Mouse (Mus musculus) limb, embryonic 15.5 days (tissue): ENCODE data around the gene Ric1. TPM values are rescaled to one million over a fixed set of nuclear protein-coding genes. Genes with fewer than 3 reads are reported as not detected.
"Not testable (repeated sequence)": the region's sequence is repeated elsewhere in the genome, so short reads cannot be mapped to it uniquely, and the experiment has no call there.

ENCODE experiments used
- ATAC-seq: fragments of 200-750 bp; cut with Nextera tagmentation; 2 replicates; pipeline ENCODE4 v1.8.0; 2017; ENCODE audit warnings: low read depth, moderate TSS enrichment; ENCODE audit not compliant: insufficient number of reproducible peaks, low FRiP score, low TSS enrichment
- H3K27ac ChIP-seq: fragments of 300-500 bp; sonication (generic); 2 replicates; pipeline ENCODE4 v1.5.1; 2015; ENCODE audit warnings: moderate library complexity, mild to moderate bottlenecking, inconsistent platforms
- H3K27me3 ChIP-seq: fragments of 300-500 bp; sonication (generic); 2 replicates; pipeline ENCODE4 v1.6.1; 2015; ENCODE audit warnings: inconsistent platforms
- H3K36me3 ChIP-seq: fragments of 300-500 bp; sonication (generic); 2 replicates; pipeline ENCODE4 v1.6.1; 2015; ENCODE audit warnings: inconsistent platforms
- H3K4me1 ChIP-seq: fragments of 300-500 bp; sonication (generic); 2 replicates; pipeline ENCODE4 v1.6.1; 2015; ENCODE audit warnings: inconsistent platforms
- H3K4me2 ChIP-seq: fragments of 300-500 bp; sonication (generic); 2 replicates; pipeline ENCODE4 v1.6.1; 2015; ENCODE audit warnings: mild to moderate bottlenecking, inconsistent platforms
- H3K4me3 ChIP-seq: fragments of 300-500 bp; sonication (generic); 2 replicates; pipeline ENCODE4 v1.5.1; 2015; ENCODE audit warnings: mild to moderate bottlenecking, inconsistent platforms
- H3K9ac ChIP-seq: fragments of 300-500 bp; sonication (generic); 2 replicates; pipeline ENCODE4 v1.6.1; 2015; ENCODE audit warnings: inconsistent platforms
- H3K9me3 ChIP-seq: fragments of 300-500 bp; sonication (generic); 2 replicates; pipeline ENCODE4 v1.6.1; 2016; ENCODE audit warnings: inconsistent platforms
- WGBS: fragments of 180-500 bp; shearing (Covaris S2); methylation state at CpG from one replicate; pipeline ENCODE4 v1.1.7; 2015; 5-methylcytosine and 5-hydroxymethylcytosine counted together
- polyA plus RNA-seq: library from polyadenylated mRNA; unstranded; fragments of >200 nt; fragmentation: Nextera tagmentation; extraction: Ambion mirVana; gene quantifications from 2 replicates; pipeline ENCODE4 v1.2.1, GENCODE M21; 2015

Gene Ric1
- polyA plus RNA-seq, 1 experiment from 2014 or later, result 19.8 TPM

GRCm38 (mm10) chr19:29542256-29542970 lies 20.3 kb downstream of the Ric1 start:
- Histone ChIP-seq H3K4me1 (no peaks in the 10 kb centered on the region), H3K4me3 (no peak overlapping the region), H3K27me3 (no peaks in the 10 kb centered on the region), H3K9me3 (no peaks in the 10 kb centered on the region), H3K36me3 (0 out of 2 replicates have a peak, but pooled peaks cover 3% of the 10 kb centered on the region), H3K4me2 (no peak overlapping the region), H3K9ac (no peak overlapping the region), H3K27ac (0 out of 2 replicates have a peak overlapping the region, but pooled peaks have one; percentile 33)
- no peak for ATAC-seq
- 50% methylated on average over 8 of the region's 8 CpGs for WGBS

DNA sequence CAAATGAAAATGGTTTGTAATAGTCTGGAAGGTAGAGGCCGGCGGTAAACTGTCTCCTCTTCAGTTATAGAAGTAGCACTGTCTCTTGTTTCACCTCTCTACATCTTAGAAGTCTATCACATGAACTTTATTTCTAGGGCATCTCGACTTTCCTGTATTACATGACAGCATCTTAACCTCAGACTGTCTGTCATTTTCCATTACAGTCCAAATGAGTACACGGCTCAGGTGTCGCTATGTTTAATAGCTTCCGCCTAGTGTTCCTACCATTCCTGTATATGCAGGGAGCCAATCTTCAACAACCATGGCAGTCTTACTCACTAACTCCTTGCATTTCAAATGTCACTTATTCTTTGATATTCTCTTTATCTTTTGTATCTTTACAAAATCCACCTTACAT lies 21.9 kb downstream of the Ric1 start:
- no peaks in the 10 kb centered on the region for H3K9me3 ChIP-seq
- no peaks in the 10 kb centered on the region for H3K27me3 ChIP-seq
- H3K4me2 ChIP-seq, result no peak overlapping the region
- H3K36me3 ChIP-seq, result 0 out of 2 replicates have a peak, but pooled peaks cover 3% of the 10 kb centered on the region
- 87% methylated on average over 6 of the region's 6 CpGs for WGBS
- no peak overlapping the region for H3K4me3 ChIP-seq
- H3K4me1 ChIP-seq, result no peaks in the 10 kb centered on the region
- no peak overlapping the region for H3K27ac ChIP-seq
- H3K9ac ChIP-seq, result no peak overlapping the region
- ATAC-seq, result no peak

DNA sequence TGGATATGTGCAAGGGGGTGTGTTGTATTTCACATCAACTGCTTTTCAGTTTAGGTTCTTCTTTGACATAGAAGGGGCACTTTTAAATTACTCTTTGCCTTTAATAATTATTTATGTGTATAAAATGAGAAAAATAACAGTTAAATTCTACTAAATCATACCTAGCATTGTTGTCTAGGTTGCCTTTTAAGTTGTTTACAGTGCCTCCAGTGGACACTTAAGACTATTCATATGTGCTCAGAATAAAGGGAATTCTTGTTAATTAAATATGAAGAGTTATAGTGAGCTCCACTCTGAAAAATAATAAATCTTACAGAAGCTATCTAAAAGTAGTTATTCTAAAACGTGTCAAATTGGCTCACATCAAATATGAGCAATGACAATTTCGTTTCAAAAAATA lies 28.5 kb downstream of the Ric1 start:
- Histone ChIP-seq H3K27ac (no peak overlapping the region), H3K36me3 (no peaks in the 10 kb centered on the region), H3K4me2 (no peak overlapping the region), H3K9ac (no peak overlapping the region), H3K27me3 (no peaks in the 10 kb centered on the region), H3K4me1 (no peaks in the 10 kb centered on the region), H3K4me3 (no peak overlapping the region), H3K9me3 (no peaks in the 10 kb centered on the region)
- no peak for ATAC-seq
- WGBS, result 82% methylated on average over 2 of the region's 2 CpGs

DNA sequence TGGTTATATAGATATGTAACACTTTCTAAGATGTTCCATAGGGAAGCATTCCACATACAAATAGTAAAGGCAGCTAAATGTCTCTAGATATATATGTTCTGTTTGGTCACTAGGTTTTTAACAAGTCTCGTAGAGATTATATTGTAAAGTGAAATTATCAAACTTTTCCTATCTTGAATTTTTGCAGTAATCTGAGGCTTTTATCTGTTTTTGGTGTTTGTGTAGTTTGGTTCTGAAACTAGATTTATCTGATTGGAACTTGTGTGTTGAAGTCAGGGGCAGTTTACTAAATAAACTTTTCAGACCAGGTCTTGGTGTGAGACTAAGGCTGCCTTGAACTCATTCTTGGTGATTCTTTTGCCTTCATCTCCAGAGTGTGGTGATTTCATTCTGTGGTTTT lies 29.0 kb downstream of the Ric1 start:
- no peaks in the 10 kb centered on the region for H3K36me3 ChIP-seq
- H3K9me3 ChIP-seq, result no peaks in the 10 kb centered on the region
- no peak overlapping the region for H3K4me2 ChIP-seq
- H3K27me3 ChIP-seq, result no peaks in the 10 kb centered on the region
- H3K27ac ChIP-seq, result no peak overlapping the region
- H3K4me1 ChIP-seq, result no peaks in the 10 kb centered on the region
- no peak overlapping the region for H3K9ac ChIP-seq
- 89% methylated on average over 1 of the region's 1 CpGs for WGBS
- ATAC-seq, result no peak
- H3K4me3 ChIP-seq, result no peak overlapping the region

DNA sequence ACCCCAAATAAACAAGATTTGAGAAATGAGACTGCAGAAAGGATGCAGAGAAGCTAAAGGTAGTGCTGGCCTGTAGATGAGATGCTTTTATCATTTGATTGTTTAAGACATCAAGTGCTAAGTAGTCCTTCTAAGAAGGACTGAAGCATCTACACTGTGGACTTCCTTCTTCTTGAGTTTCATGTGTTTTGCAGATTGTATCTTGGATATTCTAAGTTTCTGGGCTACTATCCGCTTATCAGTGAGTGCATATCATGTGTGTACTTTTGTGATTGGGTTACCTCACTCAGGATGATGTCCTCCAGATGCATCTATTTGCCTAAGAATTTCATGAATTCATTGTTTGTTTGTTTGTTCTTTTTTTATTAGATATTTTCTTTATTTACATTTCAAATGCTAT lies 29.9 kb downstream of the Ric1 start:
- not testable (repeated sequence) for H3K27me3 ChIP-seq, H3K4me2 ChIP-seq, H3K9ac ChIP-seq, H3K36me3 ChIP-seq, ATAC-seq, H3K27ac ChIP-seq, H3K9me3 ChIP-seq, H3K4me3 ChIP-seq, H3K4me1 ChIP-seq
- WGBS, result 95% methylated on average over 1 of the region's 1 CpGs

- not testable (repeated sequence) for H3K4me2 ChIP-seq, H3K9me3 ChIP-seq, H3K36me3 ChIP-seq, ATAC-seq, H3K4me1 ChIP-seq, H3K27ac ChIP-seq, H3K4me3 ChIP-seq, H3K9ac ChIP-seq, H3K27me3 ChIP-seq
- WGBS, result 91% methylated on average over 7 of the region's 7 CpGs
Measured at GRCm38 (mm10) chr19:29557171-29557845, 35.2 kb downstream of the Ric1 start.

DNA sequence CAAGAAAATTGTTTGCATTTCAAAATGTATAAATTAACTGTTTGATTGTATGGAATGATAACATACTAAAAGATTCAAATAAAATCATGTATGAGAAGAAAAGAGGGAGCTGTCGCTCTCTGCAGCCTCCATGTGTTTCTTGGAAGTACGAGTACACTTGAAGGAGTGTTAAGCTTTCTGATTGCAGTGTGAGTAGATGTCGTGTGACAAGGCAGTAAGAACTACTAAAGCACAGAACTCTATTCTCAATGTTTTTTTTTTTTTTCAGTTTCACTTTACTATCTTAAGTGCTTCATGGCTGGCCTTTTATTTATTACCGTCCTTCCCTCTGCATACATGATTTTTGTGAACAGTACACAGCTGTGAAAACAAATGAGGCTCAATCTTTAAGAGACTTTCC lies 40.1 kb downstream of the Ric1 start:
- WGBS, result 78% methylated on average over 4 of the region's 4 CpGs
- Histone ChIP-seq H3K9me3 (no peaks in the 10 kb centered on the region), H3K4me1 (no peaks in the 10 kb centered on the region), H3K27ac (no peak overlapping the region), H3K4me3 (no peak overlapping the region), H3K36me3 (peaks cover 5% of the 10 kb centered on the region; the same call in 1 of the 2 replicates), H3K4me2 (no peak overlapping the region), H3K27me3 (no peaks in the 10 kb centered on the region), H3K9ac (no peak overlapping the region)
- ATAC-seq, result no peak

- H3K4me1 ChIP-seq, result no peaks in the 10 kb centered on the region
- H3K27ac ChIP-seq, result no peak overlapping the region
- H3K9ac ChIP-seq, result no peak overlapping the region
- H3K4me2 ChIP-seq, result no peak overlapping the region
- no peak overlapping the region for H3K4me3 ChIP-seq
- 69% methylated on average over 3 of the region's 3 CpGs for WGBS
- no peak for ATAC-seq
- H3K27me3 ChIP-seq, result no peaks in the 10 kb centered on the region
- peaks cover 5% of the 10 kb centered on the region; the same call in 1 of the 2 replicates for H3K36me3 ChIP-seq
- H3K9me3 ChIP-seq, result no peaks in the 10 kb centered on the region
Measured at GRCm38 (mm10) chr19:29562603-29563002, 40.5 kb downstream of the Ric1 start.

- H3K27me3 ChIP-seq, result no peaks in the 10 kb centered on the region
- H3K4me3 ChIP-seq, result no peak overlapping the region
- no peaks in the 10 kb centered on the region for H3K4me1 ChIP-seq
- WGBS, result 58% methylated on average over 7 of the region's 7 CpGs
- ATAC-seq, result no peak
- no peak overlapping the region for H3K4me2 ChIP-seq
- no peak overlapping the region for H3K27ac ChIP-seq
- H3K36me3 ChIP-seq, result peaks cover 8% of the 10 kb centered on the region; the same call in 1 of the 2 replicates
- no peaks in the 10 kb centered on the region for H3K9me3 ChIP-seq
- H3K9ac ChIP-seq, result no peak overlapping the region
Measured at GRCm38 (mm10) chr19:29563258-29563779, 41.2 kb downstream of the Ric1 start.

DNA sequence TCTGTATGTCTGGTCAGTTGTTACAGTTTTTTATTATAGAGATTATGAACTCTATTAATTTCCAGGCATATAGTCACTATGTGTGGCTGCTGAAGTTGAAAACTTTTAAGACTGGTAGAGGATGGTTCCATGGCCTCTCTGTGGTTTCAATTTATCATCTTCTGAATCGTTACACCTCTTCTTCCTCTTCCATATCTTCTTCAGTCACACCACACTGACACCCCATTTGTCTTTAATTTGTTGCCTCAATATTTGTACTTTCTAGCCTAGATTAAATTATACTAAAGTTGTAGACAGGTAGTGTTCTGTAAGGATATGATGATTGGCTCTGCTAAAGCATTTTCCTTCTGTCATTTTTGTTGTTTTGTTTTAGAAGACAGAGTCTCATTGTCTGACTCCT lies 44.4 kb downstream of the Ric1 start:
- Histone ChIP-seq H3K4me1 (no peaks in the 10 kb centered on the region), H3K4me2 (no peak overlapping the region), H3K9me3 (no peaks in the 10 kb centered on the region), H3K27me3 (no peaks in the 10 kb centered on the region), H3K36me3 (peaks cover 26% of the 10 kb centered on the region), H3K27ac (no peak overlapping the region), H3K9ac (no peak overlapping the region), H3K4me3 (no peak overlapping the region)
- 84% methylated on average over 1 of the region's 1 CpGs for WGBS
- no peak for ATAC-seq

GRCm38 (mm10) chr19:29582439-29582838 lies 60.4 kb downstream of the Ric1 start:
- Histone ChIP-seq H3K27ac (no peak overlapping the region), H3K4me1 (no peaks in the 10 kb centered on the region), H3K9ac (no peak overlapping the region), H3K4me2 (no peak overlapping the region), H3K9me3 (no peaks in the 10 kb centered on the region), H3K27me3 (no peaks in the 10 kb centered on the region), H3K36me3 (peaks cover 58% of the 10 kb centered on the region), H3K4me3 (no peak overlapping the region)
- no peak for ATAC-seq
- WGBS, result 86% methylated on average over 2 of the region's 2 CpGs

DNA sequence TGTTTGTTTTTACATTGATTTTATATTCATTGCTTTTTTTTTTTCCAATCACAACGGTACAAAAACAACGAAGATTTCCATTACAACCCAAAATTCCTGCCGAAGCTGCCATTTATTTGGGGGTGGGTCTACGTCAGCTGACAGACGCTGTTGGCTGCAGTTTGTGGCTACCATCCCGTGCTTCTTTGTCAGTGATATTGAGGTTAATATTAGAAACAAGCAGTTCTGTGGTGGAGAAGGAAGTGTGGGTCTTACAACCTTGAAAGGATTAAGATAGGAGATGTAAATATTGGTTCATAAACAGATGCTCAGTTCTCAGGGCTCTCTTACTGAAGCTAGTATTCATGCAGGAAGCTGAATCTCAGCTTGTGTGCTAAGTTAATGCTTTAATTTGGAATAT lies 61.7 kb downstream of the Ric1 start:
- no peak overlapping the region for H3K4me2 ChIP-seq
- no peaks in the 10 kb centered on the region for H3K27me3 ChIP-seq
- no peak overlapping the region for H3K4me3 ChIP-seq
- 86% methylated on average over 6 of the region's 6 CpGs for WGBS
- no peak overlapping the region for H3K9ac ChIP-seq
- no peak overlapping the region for H3K27ac ChIP-seq
- no peaks in the 10 kb centered on the region for H3K9me3 ChIP-seq
- no peak for ATAC-seq
- peaks cover 61% of the 10 kb centered on the region for H3K36me3 ChIP-seq
- H3K4me1 ChIP-seq, result no peaks in the 10 kb centered on the region
